Mouse (Mus musculus): ENCODE data around the gene Gpr4.

DNA sequence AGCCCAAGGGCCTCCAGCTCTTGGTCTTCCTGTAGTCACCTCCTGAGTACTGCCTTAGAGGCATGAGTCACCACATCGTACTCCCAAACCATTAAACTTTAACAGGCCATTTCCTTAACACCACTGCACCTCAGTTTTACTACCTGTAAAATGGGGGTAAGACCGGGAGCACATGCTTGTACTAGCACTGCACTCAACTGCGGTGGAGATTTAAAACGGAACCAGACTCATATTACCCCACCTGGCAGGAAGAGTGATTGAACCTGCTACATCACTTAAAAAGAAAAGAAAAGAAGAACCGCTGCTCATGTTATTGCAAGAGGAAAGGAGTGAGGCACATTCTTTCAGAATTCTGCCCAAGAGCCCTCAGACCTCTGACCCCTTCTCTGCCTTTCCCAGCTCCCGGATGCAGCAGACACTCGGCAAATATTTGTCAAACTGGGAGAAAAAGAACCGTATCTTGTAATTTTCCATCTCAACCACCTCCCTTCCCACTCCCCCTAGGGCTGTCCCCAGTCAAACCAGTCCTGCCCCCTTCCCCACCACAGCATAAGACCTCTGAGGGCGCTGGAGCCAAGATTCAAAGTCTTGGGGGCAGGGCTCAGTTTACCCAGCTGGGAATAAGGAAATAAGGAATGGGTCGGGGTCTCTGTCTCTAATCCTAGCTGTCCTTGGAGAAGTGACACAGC, 56.8 kb downstream of the Gpr4 start:
- TF ChIP-seq CTCF (IDR thresholded peaks at IDR 0.05; ENCODE audit: low read depth, low read length) (no peak), EP300 (IDR thresholded peaks at IDR 0.05; ENCODE audit: insufficient read depth, low read depth, low read length) (no peak), POLR2A (IDR thresholded peaks at IDR 0.05; ENCODE audit: insufficient read depth, low read length) (no peak)

Data from ES-Bruce4 (cell line).